Mouse (Mus musculus) neural tube, embryonic 12.5 days (tissue): ENCODE results near the gene Ccdc65. TPM values are rescaled to one million over a fixed set of nuclear protein-coding genes. Genes with fewer than 3 reads are reported as not detected.

Source experiments
- ATAC-seq: fragments of 200-750 bp; cut with Nextera tagmentation; 2 replicates; pipeline ENCODE4 v1.8.0; 2017; ENCODE audit warnings: low read depth, mild to moderate bottlenecking, moderate TSS enrichment, moderate library complexity; ENCODE audit not compliant: low FRiP score
- H3K27ac ChIP-seq: fragments of 300-500 bp; sonication (generic); 2 replicates; pipeline ENCODE4 v1.5.1; 2016
- H3K27me3 ChIP-seq: fragments of 300-500 bp; sonication (generic); replicated peaks from 2 replicates; pipeline ENCODE4 v1.6.1; 2016; ENCODE audit warnings: mild to moderate bottlenecking
- H3K36me3 ChIP-seq: fragments of 300-500 bp; sonication (generic); 2 replicates; pipeline ENCODE4 v1.6.1; 2016; ENCODE audit warnings: mild to moderate bottlenecking
- H3K4me1 ChIP-seq: fragments of 300-500 bp; sonication (generic); 2 replicates; pipeline ENCODE4 v1.6.1; 2016
- H3K4me2 ChIP-seq: fragments of 300-500 bp; sonication (generic); replicated peaks from 2 replicates; pipeline ENCODE4 v1.6.1; 2016; ENCODE audit warnings: mild to moderate bottlenecking
- H3K4me3 ChIP-seq: fragments of 300-500 bp; sonication (generic); 2 replicates; pipeline ENCODE4 v1.5.1; 2016
- H3K9ac ChIP-seq: fragments of 300-500 bp; sonication (generic); 2 replicates; pipeline ENCODE4 v1.6.1; 2016; ENCODE audit warnings: mild to moderate bottlenecking
- H3K9me3 ChIP-seq: fragments of 300-500 bp; sonication (generic); 2 replicates; pipeline ENCODE4 v1.6.1; 2016; ENCODE audit warnings: mild to moderate bottlenecking
- WGBS: fragments of 180-500 bp; shearing (Covaris S2); methylation state at CpG from one replicate; pipeline ENCODE4 v1.1.7; 2016; 5-methylcytosine and 5-hydroxymethylcytosine counted together
- polyA plus RNA-seq: library from polyadenylated mRNA; unstranded; fragments of >200 nt; fragmentation: Nextera tagmentation; extraction: Ambion mirVana; gene quantifications from 2 replicates; pipeline ENCODE4 v1.2.1, GENCODE M21; 2016

The Ccdc65 gene
- polyA plus RNA-seq, 1 experiment from 2014 or later: 2.3 TPM

- Histone ChIP-seq H3K36me3 (no peaks in the 10 kb centered on the region), H3K4me3 (peak overlapping the region; percentile 33), H3K27ac (no peak overlapping the region), H3K9me3 (no peaks in the 10 kb centered on the region), H3K4me2 (peak overlapping the region; percentile 63), H3K27me3 (peaks cover 36% of the 10 kb centered on the region), H3K4me1 (no peaks in the 10 kb centered on the region), H3K9ac (peak overlapping the region; percentile 22; the same call in 1 of the 2 replicates)
- 7% methylated on average over 40 of the region's 40 CpGs for WGBS
- ATAC-seq: peak; percentile 74; the same call in 1 of the 2 replicates
These were observed 8.6 kb upstream of the Ccdc65 start for GRCm38 (mm10) chr15:98699190-98700105.

GRCm38 (mm10) chr15:98704312-98704711 lies 3.7 kb upstream of the Ccdc65 start:
- ATAC-seq: no peak
- Histone ChIP-seq H3K4me1 (no peaks in the 10 kb centered on the region), H3K9ac (no peak overlapping the region), H3K27ac (no peak overlapping the region), H3K27me3 (peaks cover 36% of the 10 kb centered on the region), H3K9me3 (no peaks in the 10 kb centered on the region), H3K4me3 (no peak overlapping the region), H3K36me3 (no peaks in the 10 kb centered on the region), H3K4me2 (no peak overlapping the region)
- 70% methylated on average over 9 of the region's 9 CpGs for whole genome bisulfite sequencing

GRCm38 (mm10) chr15:98710442-98710841 lies 2.4 kb downstream of the Ccdc65 start:
- H3K27ac ChIP-seq: no peak overlapping the region
- no peak for ATAC-seq
- no peaks in the 10 kb centered on the region for H3K36me3 ChIP-seq
- no peaks in the 10 kb centered on the region for H3K27me3 ChIP-seq
- no peak overlapping the region for H3K9ac ChIP-seq
- no peak overlapping the region for H3K4me3 ChIP-seq
- no peaks in the 10 kb centered on the region for H3K4me1 ChIP-seq
- WGBS: 14% methylated on average over 9 of the region's 9 CpGs
- H3K4me2 ChIP-seq: no peak overlapping the region
- H3K9me3 ChIP-seq: no peaks in the 10 kb centered on the region

DNA sequence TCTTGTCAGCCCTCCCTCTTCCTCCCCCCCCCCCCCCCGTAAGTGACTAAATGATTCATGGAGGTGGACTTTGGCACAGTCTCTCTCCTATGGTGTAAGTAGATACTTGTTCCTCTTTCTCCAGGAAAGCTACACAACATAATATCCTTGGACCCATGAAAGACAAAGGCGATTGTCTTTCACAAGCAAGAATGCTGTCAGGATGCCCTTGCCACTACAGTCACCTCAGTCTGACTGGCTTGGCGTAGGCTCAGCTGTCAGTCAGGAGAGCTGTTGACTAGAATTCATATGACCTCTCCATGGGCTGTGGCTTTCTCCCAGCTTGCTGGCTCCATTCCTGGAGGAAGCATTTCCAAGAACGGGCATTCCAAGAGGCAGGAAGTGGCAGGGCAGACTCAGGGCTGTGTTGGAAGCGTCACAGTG lies 6.2 kb downstream of the Ccdc65 start:
- Histone ChIP-seq H3K4me2 (no peak overlapping the region), H3K4me1 (no peaks in the 10 kb centered on the region), H3K27ac (no peak overlapping the region), H3K36me3 (no peaks in the 10 kb centered on the region), H3K9me3 (no peaks in the 10 kb centered on the region), H3K4me3 (no peak overlapping the region), H3K27me3 (no peaks in the 10 kb centered on the region), H3K9ac (no peak overlapping the region)
- WGBS: 79% methylated on average over 5 of the region's 5 CpGs
- no peak for ATAC-seq

- Histone ChIP-seq H3K4me3 (no peak overlapping the region), H3K27me3 (no peaks in the 10 kb centered on the region), H3K36me3 (no peaks in the 10 kb centered on the region), H3K9ac (no peak overlapping the region), H3K4me2 (no peak overlapping the region), H3K4me1 (no peaks in the 10 kb centered on the region), H3K27ac (no peak overlapping the region), H3K9me3 (no peaks in the 10 kb centered on the region)
- WGBS: 66% methylated on average over 16 of the region's 16 CpGs
- no peak for ATAC-seq
These were observed 9.3 kb downstream of the Ccdc65 start for GRCm38 (mm10) chr15:98717301-98717700.

DNA sequence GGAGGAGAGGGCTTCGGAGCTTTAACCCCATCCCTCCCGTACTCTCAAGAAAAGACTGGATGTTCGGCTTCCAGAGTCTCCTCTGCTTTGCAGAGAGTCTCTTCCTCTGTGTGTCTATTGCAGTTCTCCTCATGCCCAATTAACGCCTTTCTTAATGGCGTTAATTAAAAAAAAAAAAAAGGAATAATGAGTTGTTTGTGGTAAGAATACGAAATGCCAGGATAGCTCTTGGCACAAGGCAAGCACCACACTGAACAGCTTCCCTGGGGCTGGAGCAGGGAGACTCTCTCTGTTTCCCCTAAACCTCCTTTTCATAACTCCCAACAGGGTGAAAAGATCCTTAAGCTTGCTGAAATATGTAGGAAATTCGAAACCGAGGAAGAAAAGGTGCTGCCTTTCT lies 14.2 kb downstream of the Ccdc65 start:
- H3K27ac ChIP-seq: no peak overlapping the region
- no peak overlapping the region for H3K4me2 ChIP-seq
- 86% methylated on average over 8 of the region's 8 CpGs for WGBS

GRCm38 (mm10) chr15:98722854-98723253 lies 14.8 kb downstream of the Ccdc65 start:
- Histone ChIP-seq H3K27ac (no peak overlapping the region), H3K36me3 (no peaks in the 10 kb centered on the region), H3K9ac (no peak overlapping the region), H3K9me3 (no peaks in the 10 kb centered on the region), H3K4me1 (peaks cover 12% of the 10 kb centered on the region), H3K27me3 (peaks cover 9% of the 10 kb centered on the region; the same call in 1 of the 2 replicates), H3K4me3 (no peak overlapping the region), H3K4me2 (no peak overlapping the region)
- ATAC-seq: no peak
- 69% methylated on average over 14 of the region's 14 CpGs for WGBS

More for the DNA sequence above, 14.2 kb downstream of the Ccdc65 start:
- Histone ChIP-seq H3K4me1 (peaks cover 6% of the 10 kb centered on the region), H3K36me3 (no peaks in the 10 kb centered on the region), H3K9me3 (no peaks in the 10 kb centered on the region), H3K27me3 (peaks cover 9% of the 10 kb centered on the region; the same call in 1 of the 2 replicates), H3K9ac (no peak overlapping the region), H3K4me3 (no peak overlapping the region)
- ATAC-seq: no peak

DNA sequence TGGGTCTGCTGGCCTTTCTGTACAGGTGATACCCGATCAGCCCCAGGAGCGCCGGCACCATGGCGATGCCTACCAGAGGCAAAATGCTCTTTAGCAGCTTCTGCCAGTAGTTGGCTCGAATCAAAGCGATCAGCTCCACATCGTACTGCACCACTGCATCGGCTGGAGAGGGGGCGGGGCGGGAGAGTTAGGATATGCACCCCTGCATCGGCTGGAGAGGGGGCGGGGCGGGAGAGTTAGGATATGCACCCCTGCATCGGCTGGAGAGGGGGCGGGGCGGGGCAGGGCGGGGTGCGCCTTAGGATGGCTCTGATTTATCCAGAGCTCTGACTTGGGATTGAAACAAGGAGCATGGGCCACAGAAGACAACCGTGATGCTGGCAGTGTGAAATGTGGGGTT lies 16.4 kb downstream of the Ccdc65 start:
- Histone ChIP-seq H3K4me2 (peak overlapping the region; percentile 23; the same call in 1 of the 2 replicates), H3K4me3 (no peak overlapping the region), H3K4me1 (peaks cover 19% of the 10 kb centered on the region), H3K27ac (no peak overlapping the region), H3K27me3 (peaks cover 9% of the 10 kb centered on the region; the same call in 1 of the 2 replicates), H3K9me3 (no peaks in the 10 kb centered on the region), H3K36me3 (no peaks in the 10 kb centered on the region), H3K9ac (no peak overlapping the region)
- ATAC-seq: no peak
- 30% methylated on average over 19 of the region's 19 CpGs for whole genome bisulfite sequencing

DNA sequence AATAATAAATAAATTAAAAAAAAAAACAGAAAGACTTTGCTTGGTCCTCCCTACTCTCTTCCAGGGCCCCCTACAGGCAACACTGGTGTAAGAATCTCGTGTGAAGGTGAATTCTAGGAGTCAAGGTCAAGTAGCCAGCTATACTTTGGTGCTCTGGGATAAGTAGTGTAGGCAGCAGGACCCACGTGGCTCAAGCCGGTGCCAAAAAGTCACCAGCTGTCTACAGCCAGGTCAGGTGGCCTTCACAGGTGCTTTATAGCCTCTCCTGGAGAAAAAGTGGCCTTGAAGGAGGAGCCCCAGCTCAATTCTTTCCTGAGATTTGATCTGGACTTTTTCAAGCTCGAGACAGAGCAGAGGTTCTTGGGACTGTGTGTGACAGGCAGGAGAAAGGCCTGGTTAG lies 18.1 kb downstream of the Ccdc65 start:
- Histone ChIP-seq H3K9ac (no peak overlapping the region), H3K9me3 (no peaks in the 10 kb centered on the region), H3K36me3 (no peaks in the 10 kb centered on the region), H3K4me2 (peak overlapping the region; percentile 93; the same call in 1 of the 2 replicates), H3K4me1 (peaks cover 19% of the 10 kb centered on the region), H3K27ac (no peak overlapping the region), H3K4me3 (no peak overlapping the region), H3K27me3 (peaks cover 9% of the 10 kb centered on the region; the same call in 1 of the 2 replicates)
- ATAC-seq: no peak
- 80% methylated on average over 4 of the region's 4 CpGs for WGBS

GRCm38 (mm10) chr15:98726746-98727145 lies 18.7 kb downstream of the Ccdc65 start:
- no peak for ATAC-seq
- WGBS: 39% methylated on average over 7 of the region's 7 CpGs
- H3K27ac ChIP-seq: no peak overlapping the region
- H3K4me3 ChIP-seq: 0 out of 2 replicates have a peak overlapping the region, but pooled peaks have one; percentile 42
- peaks cover 9% of the 10 kb centered on the region; the same call in 1 of the 2 replicates for H3K27me3 ChIP-seq
- peak overlapping the region; percentile 93 for H3K4me2 ChIP-seq
- H3K9me3 ChIP-seq: no peaks in the 10 kb centered on the region
- no peak overlapping the region for H3K9ac ChIP-seq
- H3K36me3 ChIP-seq: no peaks in the 10 kb centered on the region
- H3K4me1 ChIP-seq: peaks cover 19% of the 10 kb centered on the region

DNA sequence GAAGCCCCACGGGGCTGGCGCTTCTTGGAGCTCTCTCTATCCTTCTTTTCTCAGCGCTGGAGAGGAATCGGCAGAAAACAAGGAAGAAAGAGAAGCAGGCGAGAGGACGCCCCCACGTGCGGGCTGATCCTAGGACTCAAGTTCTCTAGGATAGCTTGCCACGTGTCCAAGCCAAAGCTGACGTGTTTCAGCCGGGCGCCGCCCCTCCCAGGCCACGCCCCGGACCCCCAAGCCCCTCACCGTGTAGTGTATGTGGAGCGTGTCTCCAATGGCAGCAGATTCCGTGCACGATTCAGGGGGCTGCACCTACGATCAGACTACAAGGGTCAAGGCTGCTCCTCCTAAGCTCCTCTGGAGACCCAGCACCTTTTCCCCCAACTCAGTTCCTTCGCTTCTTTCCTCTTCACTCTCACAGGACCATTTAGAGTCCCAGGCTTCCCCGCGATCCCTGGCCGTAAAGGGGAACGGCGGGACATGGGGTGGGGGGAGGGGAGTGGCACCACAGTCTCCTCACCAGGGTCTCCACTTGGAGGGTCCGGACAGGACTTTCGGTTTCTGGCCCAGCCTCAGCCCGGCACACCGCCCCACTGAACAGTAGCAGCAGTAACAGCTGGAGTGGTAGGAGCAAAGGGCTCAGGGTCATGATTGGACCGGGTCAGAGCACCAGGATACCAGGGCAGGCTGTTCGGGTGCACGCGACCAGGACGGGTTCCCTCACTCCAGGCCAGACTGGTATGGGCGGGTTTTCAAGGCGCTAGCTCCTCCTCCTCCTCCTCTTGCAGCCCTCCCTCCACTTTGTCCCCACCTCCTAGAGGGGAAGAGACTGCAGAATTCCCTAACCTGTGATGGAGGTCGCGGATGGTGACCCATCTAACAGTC lies 19.7 kb downstream of the Ccdc65 start, which contains the start of gene Fkbp11:
Gene Fkbp11 (minus strand): TSS at position 756 of the 879 bp plus-strand sequence.
- Histone ChIP-seq H3K4me3 (peak within 1 kb of the TSS; percentile 42), H3K4me2 (peak within 1 kb of the TSS; percentile 93), H3K36me3 (no peaks in the 10 kb centered on the region), H3K27me3 (peaks cover 9% of the 10 kb centered on the region; the same call in 1 of the 2 replicates), H3K4me1 (peaks cover 19% of the 10 kb centered on the region), H3K27ac (no peak within 1 kb of the TSS), H3K9ac (peak within 1 kb of the TSS; percentile 58), H3K9me3 (no peaks in the 10 kb centered on the region)
- WGBS: 2% methylated on average over 39 of the region's 39 CpGs
- peak; percentile 82 for ATAC-seq

- ATAC-seq: no peak
- Histone ChIP-seq H3K9ac (no peak overlapping the region), H3K27ac (no peak overlapping the region), H3K27me3 (peaks cover 9% of the 10 kb centered on the region; the same call in 1 of the 2 replicates), H3K4me2 (peak overlapping the region; percentile 93), H3K36me3 (no peaks in the 10 kb centered on the region), H3K4me1 (peaks cover 19% of the 10 kb centered on the region), H3K4me3 (peak overlapping the region; percentile 42; the same call in 1 of the 2 replicates), H3K9me3 (no peaks in the 10 kb centered on the region)
- 42% methylated on average over 9 of the region's 9 CpGs for WGBS
These were observed 20.4 kb downstream of the Ccdc65 start for GRCm38 (mm10) chr15:98728366-98728765.
